Mouse (Mus musculus) neural tube, embryonic 10.5 days (tissue): ENCODE measurements around the gene Armh3.

Experiments used
- DNase-seq: peaks from one replicate; pipeline ENCODE4 v3.0.0-alpha.2; 2017; ENCODE audit warnings: low spot score; ENCODE audit errors: extremely low spot score

The Armh3 gene

DNA sequence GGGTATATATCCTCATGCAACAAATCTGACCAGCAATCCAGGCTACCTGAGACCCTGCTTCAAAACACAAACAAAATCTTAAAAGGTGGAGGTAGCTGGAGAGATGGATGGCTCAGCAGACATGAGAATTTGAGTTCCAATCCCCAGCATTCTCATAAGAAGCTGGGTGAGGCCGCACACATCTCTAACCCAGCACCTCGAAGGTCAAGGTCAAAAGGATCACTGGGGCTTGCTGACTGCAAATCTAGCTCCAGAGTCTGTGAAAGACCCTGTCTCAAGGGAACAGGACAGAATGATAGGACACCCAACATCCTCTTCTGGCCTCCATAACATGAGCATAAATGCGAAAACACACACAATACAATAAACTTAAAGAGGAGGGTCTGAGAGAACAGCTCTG is 7.1 kb downstream of the Armh3 start:
- no peak for DNase-seq

DNA sequence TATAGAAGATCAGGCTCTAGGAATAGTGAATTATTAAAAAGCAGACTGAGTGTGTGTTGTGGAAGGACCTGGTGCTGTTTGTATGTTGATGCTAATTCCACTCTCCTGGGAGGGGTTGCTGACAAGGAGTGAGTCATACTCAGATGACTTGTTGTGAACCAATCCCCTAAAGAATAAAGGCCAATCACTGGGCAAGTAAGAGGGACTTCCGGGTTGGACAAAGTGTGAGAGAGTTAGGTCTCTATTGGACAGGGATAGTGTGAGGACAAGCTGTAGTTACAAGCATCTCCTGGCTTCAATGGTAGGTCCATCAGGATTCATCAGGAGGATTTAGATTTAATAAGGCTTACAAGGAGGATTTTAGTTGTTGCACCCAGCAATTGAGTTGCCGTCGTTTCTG is 10.1 kb downstream of the Armh3 start:
- DNase-seq, result no peak

DNA sequence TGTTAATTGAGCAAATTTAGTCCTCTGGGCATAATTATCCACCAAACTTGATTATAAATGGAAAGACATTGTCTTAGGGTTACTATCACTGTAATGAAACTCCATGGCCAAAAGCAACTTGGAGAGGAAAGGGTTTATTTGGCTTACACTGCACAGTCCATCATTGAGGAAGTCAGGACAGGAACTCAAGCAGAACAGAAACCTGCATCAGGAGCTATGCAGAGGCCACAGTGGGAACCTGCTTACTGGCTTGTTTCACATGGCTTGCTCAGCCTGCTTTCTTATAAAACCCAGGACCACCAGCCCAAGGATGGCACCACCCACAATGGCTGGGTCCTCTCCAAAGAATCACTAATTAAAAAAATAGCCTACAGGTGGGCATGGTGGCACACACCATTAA is 13.9 kb downstream of the Armh3 start:
- no peak for DNase-seq

DNA sequence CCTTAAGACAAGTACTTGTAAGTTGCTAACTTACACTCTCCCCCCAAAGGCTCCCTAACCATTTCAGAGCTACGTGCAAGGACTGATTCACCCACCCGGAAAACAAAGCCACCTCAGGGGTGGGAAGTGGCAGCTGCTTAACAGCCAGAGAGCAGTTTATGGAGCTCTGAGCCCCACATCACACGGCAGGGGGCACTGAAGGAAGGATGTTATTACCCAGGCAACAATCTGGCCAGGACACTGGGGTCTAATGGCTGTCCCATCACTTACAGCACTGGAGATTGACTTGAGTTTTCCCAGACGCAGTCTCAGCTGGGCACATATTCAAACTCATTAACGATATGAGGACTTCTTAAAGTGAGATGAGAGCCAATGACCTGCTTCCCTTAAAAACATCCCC is 37.5 kb downstream of the Armh3 start:
- DNase-seq, result no peak

DNA sequence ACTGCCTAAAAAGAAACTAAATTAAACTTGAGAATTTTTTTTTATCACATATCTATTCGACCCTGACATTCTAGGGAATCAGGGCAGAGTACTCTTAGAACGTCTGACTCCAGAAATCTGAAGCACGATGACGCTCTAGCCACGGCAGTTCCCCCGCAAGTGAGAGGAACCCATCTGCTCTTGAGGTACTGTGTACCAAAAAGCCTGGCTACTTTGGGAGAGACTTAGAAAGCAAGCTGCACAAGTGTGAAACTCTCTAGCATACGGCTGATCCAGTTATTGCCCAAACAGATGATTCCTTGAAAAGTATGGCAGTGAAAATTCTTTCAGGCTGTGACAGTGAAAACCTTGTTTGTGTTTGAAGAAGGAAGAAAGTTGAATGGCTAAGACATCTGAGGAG is 41.6 kb downstream of the Armh3 start:
- no peak for DNase-seq

DNA sequence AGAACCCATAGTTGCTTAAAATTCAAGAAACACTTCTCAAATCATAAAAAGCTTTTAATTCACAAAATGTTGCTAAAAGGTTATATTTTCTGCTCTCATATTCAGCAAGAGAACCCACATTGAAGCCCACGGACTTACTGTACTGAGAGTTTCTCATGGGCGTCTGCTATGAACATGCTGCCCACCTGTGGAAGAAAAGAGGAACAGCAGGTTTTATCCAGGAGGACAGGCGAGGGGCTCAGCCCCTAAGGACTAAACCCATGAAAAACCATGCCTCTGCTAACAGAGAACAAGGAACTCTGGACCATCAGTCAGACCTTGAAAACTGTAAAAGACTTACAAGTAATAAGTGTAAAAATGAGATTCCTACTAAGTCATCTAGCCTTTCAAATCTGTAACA is 45.0 kb downstream of the Armh3 start:
- no peak for DNase-seq

DNA sequence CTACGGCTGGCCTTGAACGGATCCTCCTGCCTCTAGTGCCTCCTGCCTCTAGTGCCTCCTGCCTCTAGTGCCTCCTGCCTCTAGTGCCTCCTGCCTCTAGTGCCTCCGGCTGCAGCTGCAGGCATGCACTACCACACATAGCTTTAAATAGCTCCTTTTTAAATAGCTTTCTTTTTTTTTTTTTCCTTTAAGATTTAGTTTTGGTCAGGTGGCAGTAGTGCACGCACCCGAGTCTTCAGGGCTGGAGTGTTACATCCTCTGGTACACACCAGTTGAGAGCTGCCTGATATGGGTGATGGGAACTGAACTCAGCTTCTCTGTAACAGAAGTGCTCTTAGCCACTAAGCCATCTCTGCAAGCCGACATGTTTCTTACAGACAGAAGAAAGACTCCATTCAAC is 49.1 kb downstream of the Armh3 start:
- DNase-seq, result no peak

DNA sequence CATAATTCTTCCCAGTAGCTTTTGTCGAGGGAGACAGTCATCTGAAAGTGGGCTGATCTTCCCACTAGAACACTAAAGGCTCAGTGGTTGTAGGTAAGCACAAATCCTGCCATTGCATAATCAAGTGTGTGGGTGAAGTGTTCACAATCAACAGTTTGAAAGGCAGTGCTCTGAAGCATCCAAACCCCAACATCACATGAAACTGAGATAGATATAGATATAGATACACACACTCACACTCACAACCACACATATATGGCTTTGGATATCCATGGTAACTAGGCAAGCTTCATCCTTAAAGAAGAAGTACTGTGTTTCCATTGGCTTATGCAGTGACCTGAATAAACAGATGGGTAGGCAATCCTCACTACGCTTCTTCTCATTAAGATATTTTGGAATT is 50.5 kb downstream of the Armh3 start:
- DNase-seq, result no peak

DNA sequence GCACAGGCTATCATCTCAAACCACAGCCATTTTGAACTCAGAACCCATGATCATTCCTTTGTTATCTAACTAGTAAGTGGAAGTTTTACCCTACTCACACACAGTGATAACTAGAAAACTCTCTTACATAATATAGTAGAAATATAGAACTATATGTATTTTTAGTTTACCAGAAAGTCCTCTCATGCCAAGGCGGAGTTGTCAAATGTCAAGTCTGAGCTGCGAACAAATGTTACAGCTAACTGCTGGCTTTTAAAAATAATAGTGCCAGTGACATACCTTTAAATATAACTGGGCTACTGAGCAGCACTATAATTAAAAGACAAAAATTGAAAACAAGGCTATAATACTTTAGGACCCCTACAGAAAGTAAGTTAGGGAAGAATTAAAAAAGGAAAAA is 51.0 kb downstream of the Armh3 start:
- no peak for DNase-seq

DNA sequence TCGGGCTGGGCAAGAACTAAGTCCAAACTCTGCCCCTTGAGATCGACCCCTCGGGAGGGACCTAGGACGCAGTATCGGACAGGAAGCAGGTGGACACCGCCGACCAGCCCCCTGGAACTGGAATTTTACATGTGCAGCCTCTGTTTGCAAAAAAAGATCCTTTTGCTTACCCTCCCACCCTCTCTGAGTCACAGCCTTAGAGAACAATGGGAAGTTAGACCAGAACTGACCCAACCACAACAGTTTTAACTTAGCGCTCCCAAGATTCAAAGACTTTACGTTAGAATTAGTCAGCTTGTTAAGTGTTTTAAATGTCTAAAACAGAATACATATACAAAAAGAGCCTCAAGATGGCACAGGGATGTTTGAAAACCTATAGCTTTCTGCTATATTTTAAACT is 51.7 kb downstream of the Armh3 start:
- no peak for DNase-seq

DNA sequence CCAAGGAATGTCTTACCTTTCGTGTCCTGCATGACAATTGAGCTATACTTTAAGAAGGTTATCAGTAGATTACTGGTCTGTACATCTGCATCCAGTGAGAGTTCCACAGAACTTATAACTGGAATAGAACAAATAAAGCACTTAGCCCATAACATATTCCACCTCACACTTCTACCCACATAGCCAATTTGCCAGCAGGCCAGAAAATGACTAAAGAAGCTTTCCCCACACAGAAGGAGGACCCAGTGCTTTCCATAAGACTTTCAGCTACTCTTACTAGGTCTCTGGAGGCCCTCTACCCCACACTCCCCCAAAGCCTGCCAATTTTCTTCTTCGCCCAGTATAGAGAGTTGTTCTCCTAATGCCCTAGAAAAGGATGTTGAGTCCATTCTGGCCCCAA is 52.3 kb downstream of the Armh3 start:
- no peak for DNase-seq

DNA sequence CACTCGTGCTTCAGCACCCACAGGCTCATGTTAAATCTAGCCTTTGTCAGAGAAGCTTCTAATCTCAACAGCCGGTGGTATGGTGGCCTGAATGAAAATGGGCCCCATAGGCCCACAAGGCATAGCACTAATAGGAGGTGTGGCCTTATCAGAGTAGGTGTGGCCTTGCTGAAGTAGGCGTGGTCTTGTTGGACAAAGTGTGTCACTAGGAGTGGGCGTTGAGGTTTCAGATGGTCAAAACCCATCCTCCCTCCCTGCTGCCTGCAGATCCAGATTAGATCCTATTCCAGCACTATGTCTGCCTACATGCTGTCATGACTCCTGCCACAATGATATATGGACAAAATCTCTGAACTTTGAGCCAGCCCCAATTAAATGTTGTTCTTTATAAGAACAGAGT is 54.5 kb downstream of the Armh3 start:
- DNase-seq, result no peak

DNA sequence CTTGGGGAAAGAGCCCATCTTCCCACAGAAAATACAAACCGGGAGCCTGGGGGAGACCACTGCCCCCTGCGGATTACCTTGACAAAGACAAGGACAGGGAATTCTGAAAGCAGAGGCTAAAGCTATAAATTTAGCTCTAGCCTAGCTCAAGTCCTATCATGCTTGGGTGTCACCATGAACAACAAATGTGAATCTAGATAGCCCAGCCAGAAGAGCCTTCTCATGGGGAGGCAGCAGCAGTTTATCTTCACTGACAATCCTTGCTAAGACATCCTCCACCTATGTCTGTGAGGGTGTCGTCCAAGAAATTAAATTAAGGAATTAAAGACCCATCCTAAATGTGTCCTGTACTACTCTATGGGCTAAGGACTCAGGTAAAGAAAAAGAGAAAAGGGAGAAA is 60.2 kb downstream of the Armh3 start:
- DNase-seq, result no peak

DNA sequence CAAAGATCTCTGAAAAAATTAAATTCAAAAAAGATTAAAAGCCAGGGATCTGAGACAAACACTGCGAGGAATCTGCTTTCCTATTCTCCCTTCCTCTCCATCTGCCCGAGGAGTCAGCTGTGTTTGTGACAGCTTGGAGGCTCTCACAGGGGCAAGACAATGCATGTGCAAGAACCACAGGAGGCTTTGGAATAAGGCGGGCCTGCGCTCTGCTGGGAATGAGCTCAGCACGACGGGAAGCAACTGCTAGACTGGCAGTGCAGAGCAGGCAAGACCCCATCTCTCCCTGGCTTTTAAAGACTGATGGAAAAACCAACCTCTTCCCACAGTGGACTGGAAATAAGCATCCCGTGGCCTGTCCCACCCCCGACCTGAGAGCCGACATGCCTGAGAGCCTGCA is 60.8 kb downstream of the Armh3 start:
- peak; percentile 31 for DNase-seq

DNA sequence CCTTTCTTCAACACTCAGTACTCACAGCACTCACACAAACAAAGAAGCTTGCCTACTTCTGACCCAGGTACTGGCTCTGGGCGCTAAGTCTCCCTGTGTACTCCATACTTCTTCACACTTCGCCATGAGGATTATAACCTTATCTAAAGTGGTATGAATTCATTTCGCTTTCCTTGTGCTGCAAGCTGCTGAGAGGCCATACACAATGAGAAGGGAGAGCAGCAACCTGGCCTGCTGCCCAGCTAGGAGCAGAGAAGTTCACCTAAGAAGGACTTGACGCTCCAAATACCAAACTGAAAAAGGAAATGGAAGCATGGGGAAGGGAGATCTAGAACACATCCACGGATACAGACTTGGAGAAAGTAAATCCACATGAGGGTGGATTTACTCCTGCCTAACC is 71.1 kb downstream of the Armh3 start:
- no peak for DNase-seq

DNA sequence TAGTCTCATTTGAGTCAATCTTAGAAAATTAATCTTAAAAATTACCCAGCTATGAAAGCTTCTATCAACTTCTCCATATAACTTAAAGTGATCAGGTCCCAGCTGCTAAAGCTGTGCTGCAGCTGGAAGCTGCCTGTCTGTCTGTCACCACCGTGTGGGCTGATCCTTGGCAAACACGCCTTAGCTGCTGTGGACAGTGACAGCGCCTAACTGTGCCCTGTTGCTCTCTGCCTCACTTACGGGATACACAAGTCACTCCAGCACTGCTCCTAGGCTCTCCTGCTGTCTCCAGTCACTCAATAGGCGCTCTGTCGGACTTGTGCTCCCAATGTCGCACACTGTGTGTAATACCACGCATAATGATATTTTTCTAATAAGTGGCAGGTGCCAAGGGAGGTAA is 71.9 kb downstream of the Armh3 start:
- no peak for DNase-seq

DNA sequence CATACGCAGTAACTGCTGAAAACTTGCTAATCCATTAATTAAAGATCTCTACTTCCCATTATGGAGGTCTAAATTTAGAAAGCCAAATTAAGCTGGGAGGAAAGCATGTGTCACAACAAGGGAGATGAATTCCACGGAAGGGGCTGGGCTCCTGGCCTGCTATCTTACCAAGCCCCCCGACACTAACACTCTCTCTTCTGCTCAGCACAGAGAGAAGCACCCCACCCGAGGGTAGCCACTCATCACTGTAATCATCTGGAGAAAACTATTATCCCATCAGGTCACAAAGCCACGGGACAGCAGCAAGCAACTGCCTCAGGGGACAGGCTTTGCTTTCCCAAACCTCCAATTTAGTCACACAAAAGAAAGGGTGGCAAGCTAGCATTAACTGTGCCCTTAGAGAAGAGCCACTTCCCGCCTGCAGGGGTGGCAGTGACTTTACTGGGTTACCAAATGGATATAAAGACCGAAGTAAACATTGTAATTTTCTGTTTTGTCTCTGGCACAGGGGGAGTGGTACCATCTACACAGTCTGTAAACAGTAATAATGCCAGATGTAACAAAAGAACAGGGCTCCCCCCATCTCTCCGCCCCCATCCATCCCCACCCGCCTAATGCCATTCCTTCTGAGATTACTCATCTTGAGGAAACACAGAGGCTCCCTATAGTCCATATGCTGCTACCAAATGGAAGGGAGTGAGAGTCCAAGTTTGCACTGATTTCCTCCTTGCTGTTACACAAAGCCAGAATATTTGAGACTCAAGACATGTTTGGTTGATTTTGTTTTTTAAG is 77.8 kb downstream of the Armh3 start:
- no peak for DNase-seq

DNA sequence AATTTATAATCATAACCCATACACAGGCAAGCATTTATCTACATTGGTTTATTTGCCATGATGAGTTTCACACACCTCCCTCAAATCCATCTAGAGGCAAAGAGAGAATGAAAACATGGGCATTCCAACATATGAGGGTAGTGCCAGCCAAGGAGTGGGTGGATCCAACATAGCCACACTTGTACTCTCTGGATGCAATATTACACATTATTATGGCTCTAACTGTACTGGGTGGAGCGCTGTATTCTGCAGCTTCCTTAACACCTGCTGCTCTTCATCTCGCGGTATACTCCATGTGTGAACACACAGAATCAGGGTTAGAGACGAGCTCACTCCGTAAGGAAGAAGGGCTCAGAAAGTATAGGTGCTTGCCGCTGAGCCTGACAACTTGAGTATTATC is 79.9 kb downstream of the Armh3 start:
- no peak for DNase-seq

DNA sequence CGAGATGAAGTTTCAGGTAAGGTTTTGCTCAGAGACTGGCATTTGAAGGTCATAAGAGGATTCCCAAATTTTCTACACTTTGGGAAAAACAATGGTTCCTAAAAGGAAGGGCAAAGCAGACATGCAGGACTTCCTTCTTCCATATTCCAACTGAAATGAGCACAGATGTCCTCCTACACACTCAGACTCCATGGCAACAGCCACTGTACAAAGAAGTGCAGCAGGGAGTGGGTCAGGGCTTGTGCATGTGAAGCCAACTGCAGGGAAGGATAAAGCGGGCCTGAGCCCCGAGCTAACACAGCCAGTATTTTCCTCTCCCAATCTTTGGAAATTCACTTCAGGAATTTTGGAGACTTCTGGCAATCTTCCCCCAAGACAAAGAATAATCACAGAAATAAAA is 80.4 kb downstream of the Armh3 start:
- no peak for DNase-seq

DNA sequence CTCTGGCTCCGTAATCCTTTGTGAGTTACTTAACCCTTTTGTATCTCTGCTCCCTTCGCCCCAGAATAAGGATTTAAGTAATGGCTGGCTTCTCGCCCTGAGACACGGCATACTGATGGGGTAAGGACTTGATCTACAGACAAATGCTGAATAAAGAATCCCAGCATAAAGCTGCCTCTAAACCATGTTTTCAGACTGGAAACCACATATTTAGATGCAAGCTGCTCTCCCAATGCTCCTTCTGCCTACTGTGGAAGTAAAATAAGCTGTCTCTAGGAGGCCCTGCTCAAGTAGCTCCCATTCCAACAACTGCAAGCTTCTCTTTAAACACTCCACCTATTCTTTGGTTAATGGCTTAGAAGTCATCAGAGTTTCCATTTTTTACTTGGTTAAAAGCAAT is 81.8 kb downstream of the Armh3 start:
- no peak for DNase-seq

DNA sequence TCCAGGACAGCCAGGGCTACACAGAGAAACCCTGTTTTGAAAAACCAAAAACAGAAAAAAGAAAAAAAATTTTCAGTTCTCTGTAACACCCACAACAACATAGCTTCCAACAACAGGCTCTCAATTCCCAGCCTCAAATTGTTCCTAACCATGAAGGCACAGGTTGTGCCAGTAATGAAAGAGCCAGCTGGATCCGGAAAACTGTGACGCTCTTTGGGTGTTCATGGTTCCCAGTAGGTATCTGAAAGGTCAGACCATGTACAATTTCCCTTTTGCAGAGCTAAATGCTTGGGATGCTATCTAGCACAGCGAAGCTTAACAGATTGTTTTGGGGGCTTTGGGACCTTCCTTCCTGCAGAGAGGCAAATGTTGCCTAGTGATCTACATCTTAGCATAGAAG is 82.3 kb downstream of the Armh3 start:
- no peak for DNase-seq

DNA sequence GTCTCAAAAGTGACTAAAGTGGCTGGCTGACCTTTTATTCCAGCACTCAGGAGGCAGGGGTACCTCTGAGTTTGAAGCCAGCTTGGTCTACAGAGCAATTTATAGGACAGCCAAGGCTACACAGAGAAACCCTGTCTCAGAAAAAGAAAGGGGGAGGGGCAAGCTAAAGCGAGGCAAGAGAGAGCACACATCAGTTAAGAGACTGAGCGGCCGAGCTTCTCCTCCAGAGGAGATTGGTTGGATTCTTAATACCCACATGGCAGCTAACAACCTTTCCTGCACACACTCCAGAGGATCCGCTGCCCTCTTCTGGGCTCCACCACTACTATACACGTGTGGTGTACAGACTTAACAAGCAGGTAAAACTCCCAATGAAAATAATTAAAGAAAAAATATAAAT is 85.3 kb downstream of the Armh3 start:
- no peak for DNase-seq

DNA sequence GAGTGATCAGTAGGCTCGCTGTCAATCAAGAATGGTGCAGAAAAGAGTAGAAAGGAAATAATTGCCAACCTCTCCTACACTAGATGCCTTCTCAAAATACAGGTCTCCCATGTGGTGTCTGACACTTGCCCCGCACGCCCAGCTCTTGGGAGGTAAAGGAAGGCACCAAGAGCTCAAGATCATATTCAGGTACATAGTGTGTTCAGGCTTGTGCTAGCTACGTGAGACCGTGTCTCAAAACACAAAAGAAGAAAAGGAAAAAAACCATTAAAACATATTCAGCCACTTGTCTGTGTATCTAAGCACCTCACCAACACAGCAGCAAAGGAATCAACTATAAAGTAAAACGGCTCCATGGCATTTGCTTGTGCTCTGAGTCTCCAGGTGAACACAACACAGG is 85.9 kb downstream of the Armh3 start:
- no peak for DNase-seq
